Mouse (Mus musculus) CH12.LX (cell line): ENCODE results near the gene Kcnk18. TPM values are rescaled to one million over a fixed set of nuclear protein-coding genes. Genes with fewer than 3 reads are reported as not detected.

Experiments
- DNase-seq: peaks from one replicate; pipeline ENCODE4 v3.0.0-alpha.2; 2013; ENCODE audit errors: extremely low read depth
- H3K27ac ChIP-seq: 2 replicates; pipeline ENCODE4 v1.5.1; 2012; ENCODE audit warnings: low read depth, mild to moderate bottlenecking, control low read depth, moderate library complexity; ENCODE audit not compliant: insufficient read depth
- H3K27me3 ChIP-seq: replicated peaks from 2 replicates; pipeline ENCODE3; 2012; ENCODE audit warnings: inconsistent platforms
- H3K36me3 ChIP-seq, 2 experiments: replicated peaks in 1 of 2; 2 replicates each; pipeline versions ENCODE3 to v1.6.1; 2012; ENCODE audit warnings: inconsistent platforms in 1 of 2, low read length in 1 of 2, mild to moderate bottlenecking in 1 of 2, mixed read lengths in 1 of 2, moderate library complexity in 1 of 2; ENCODE audit not compliant: control insufficient read depth in 1 of 2, insufficient read depth in 1 of 2
- H3K4me1 ChIP-seq, 2 experiments: 2 replicates each; pipeline ENCODE4 v1.6.1; 2012; ENCODE audit warnings: inconsistent platforms in 1 of 2, moderate library complexity in 1 of 2; ENCODE audit not compliant: insufficient read depth in 2 of 2, control insufficient read depth in 1 of 2
- H3K4me2 ChIP-seq: 2 replicates; pipeline ENCODE4 v1.6.1; 2012; ENCODE audit warnings: low read depth, mild to moderate bottlenecking, control low read depth; ENCODE audit not compliant: poor library complexity, insufficient read depth, severe bottlenecking
- H3K4me3 ChIP-seq, 3 experiments: fragments of 150-350 bp in 1 of 3; sonication (generic) in 1 of 3; replicated peaks in 1 of 3; 2 replicates each; pipeline versions ENCODE3 to v1.5.1; 2011 to 2012; ENCODE audit warnings: low read depth in 2 of 3, low read length in 2 of 3, mild to moderate bottlenecking in 2 of 3, moderate library complexity in 2 of 3, control low read depth in 1 of 3, improper control_type of control experiment in 1 of 3, inconsistent platforms in 1 of 3, mixed read lengths in 1 of 3; ENCODE audit not compliant: poor library complexity in 1 of 3
- H3K79me2 ChIP-seq: replicated peaks from 2 replicates; pipeline ENCODE4 v1.6.1; 2012; ENCODE audit warnings: mild to moderate bottlenecking, moderate library complexity; ENCODE audit not compliant: control insufficient read depth, poor library complexity, insufficient read depth, severe bottlenecking; ENCODE audit errors: extremely low read depth
- H3K9ac ChIP-seq: 2 replicates; pipeline ENCODE4 v1.6.1; 2012; ENCODE audit warnings: low read depth, mild to moderate bottlenecking, control low read depth, moderate library complexity; ENCODE audit not compliant: insufficient read depth
- H3K9me3 ChIP-seq: replicated peaks from 2 replicates; pipeline ENCODE3; 2012; ENCODE audit warnings: low read length, inconsistent platforms, mixed read lengths
- BHLHE40 ChIP-seq: IDR thresholded peaks from 2 replicates; pipeline ENCODE4 v1.6.1; 2011; ENCODE audit warnings: mild to moderate bottlenecking, low read depth, low read length, improper control_type of control experiment
- CHD1 ChIP-seq: IDR thresholded peaks from 2 replicates; pipeline ENCODE4 v1.6.1; 2012; ENCODE audit warnings: low read depth, low read length, improper control_type of control experiment, inconsistent platforms
- CHD2 ChIP-seq: IDR thresholded peaks from 2 replicates; pipeline ENCODE4 v1.6.1; 2011; ENCODE audit warnings: low read length, improper control_type of control experiment
- CTCF ChIP-seq, 2 experiments: IDR thresholded peaks in 1 of 2; conservative IDR thresholded peaks in 1 of 2; 2 replicates each; pipeline ENCODE4 v1.5.1; 2011 to 2012; ENCODE audit warnings: low read depth in 2 of 2, low read length in 2 of 2, improper control_type of control experiment in 1 of 2, inconsistent platforms in 1 of 2, mild to moderate bottlenecking in 1 of 2, moderate library complexity in 1 of 2
- E2F4 ChIP-seq: IDR thresholded peaks from 2 replicates; pipeline ENCODE4 v1.6.1; 2011; ENCODE audit warnings: low read depth, low read length, improper control_type of control experiment; ENCODE audit not compliant: insufficient replicate concordance
- ELF1 ChIP-seq: IDR thresholded peaks from 2 replicates; pipeline ENCODE4 v1.6.1; 2014; ENCODE audit warnings: low read depth, mild to moderate bottlenecking, inconsistent platforms, low read length, improper control_type of control experiment
- EP300 ChIP-seq: IDR thresholded peaks from 2 replicates; pipeline ENCODE4 v1.6.1; 2011; ENCODE audit warnings: low read length, improper control_type of control experiment
- ETS1 ChIP-seq: conservative IDR thresholded peaks from 2 replicates; pipeline ENCODE4 v1.6.1; 2012; ENCODE audit warnings: low read depth, mild to moderate bottlenecking, inconsistent platforms, low read length, improper control_type of control experiment, moderate library complexity
- GABPA ChIP-seq: IDR thresholded peaks from 2 replicates; pipeline ENCODE4 v1.6.1; 2012; ENCODE audit warnings: low read depth, low read length, improper control_type of control experiment, inconsistent platforms; ENCODE audit not compliant: insufficient replicate concordance
- JUND ChIP-seq: conservative IDR thresholded peaks from 2 replicates; pipeline ENCODE4 v1.6.1; 2011; ENCODE audit warnings: low read depth, low read length, improper control_type of control experiment
- MAX ChIP-seq: IDR thresholded peaks from 2 replicates; pipeline ENCODE4 v1.6.1; 2011; ENCODE audit warnings: low read length, improper control_type of control experiment
- MEF2A ChIP-seq: IDR thresholded peaks from 2 replicates; pipeline ENCODE4 v1.6.1; 2014; ENCODE audit warnings: low read depth, mild to moderate bottlenecking, inconsistent platforms, low read length, improper control_type of control experiment, borderline replicate concordance
- MXI1 ChIP-seq: IDR thresholded peaks from 2 replicates; pipeline ENCODE4 v1.6.1; 2011; ENCODE audit warnings: mild to moderate bottlenecking, low read depth, low read length, improper control_type of control experiment
- MYC ChIP-seq: IDR thresholded peaks from 2 replicates; pipeline ENCODE4 v1.6.1; 2011; ENCODE audit warnings: low read depth, mild to moderate bottlenecking, improper control_type of control experiment, low read length
- NELFE ChIP-seq: IDR thresholded peaks from 2 replicates; pipeline ENCODE4 v1.6.1; 2011; ENCODE audit warnings: low read depth, low read length, improper control_type of control experiment
- PAX5 ChIP-seq: IDR thresholded peaks from 2 replicates; pipeline ENCODE4 v1.6.1; 2012; ENCODE audit warnings: low read length, inconsistent platforms, mixed read lengths
- POLR2AphosphoS2 ChIP-seq: IDR thresholded peaks from 2 replicates; pipeline ENCODE4 v1.6.1; 2011; ENCODE audit warnings: low read depth, low read length, improper control_type of control experiment
- RAD21 ChIP-seq: IDR thresholded peaks from 2 replicates; pipeline ENCODE4 v1.6.1; 2011; ENCODE audit warnings: low read depth, mild to moderate bottlenecking, low read length, improper control_type of control experiment, moderate library complexity
- SIN3A ChIP-seq: IDR thresholded peaks from 2 replicates; pipeline ENCODE4 v1.6.1; 2012; ENCODE audit warnings: low read length, improper control_type of control experiment, inconsistent platforms
- TCF12 ChIP-seq: IDR thresholded peaks from 2 replicates; pipeline ENCODE4 v1.6.1; 2014; ENCODE audit warnings: low read depth, mild to moderate bottlenecking, inconsistent platforms, low read length, improper control_type of control experiment
- UBTF ChIP-seq: IDR thresholded peaks from 2 replicates; pipeline ENCODE4 v1.6.1; 2012; ENCODE audit warnings: low read depth, mild to moderate bottlenecking, inconsistent platforms, low read length, improper control_type of control experiment, moderate library complexity
- USF2 ChIP-seq: conservative IDR thresholded peaks from 2 replicates; pipeline ENCODE4 v1.6.1; 2011; ENCODE audit warnings: low read depth, low read length, improper control_type of control experiment
- ZKSCAN1 ChIP-seq: IDR thresholded peaks from 2 replicates; pipeline ENCODE4 v1.6.1; 2012; ENCODE audit warnings: low read depth, inconsistent platforms, low read length, improper control_type of control experiment, borderline replicate concordance
- ZNF384 ChIP-seq: IDR thresholded peaks from 2 replicates; pipeline ENCODE4 v1.6.1; 2012; ENCODE audit warnings: low read depth, low read length, improper control_type of control experiment, inconsistent platforms
- dilution Hi-C: fragments of 300-500 bp; cut with MboI; formaldehyde crosslinking; loops from 2 replicates; pipeline ENCODE4 v1.14.3; 2020; ENCODE audit warnings: low sequenced_read_pairs; ENCODE audit not compliant: extremely low pct_unique_long_range_greater_than_20kb, extremely low pct_ligation_motif_present
- in situ Hi-C: fragments of 300-500 bp; cut with MboI; formaldehyde crosslinking; loops from 3 replicates; pipeline ENCODE4 v1.14.3; 2019; ENCODE audit warnings: low sequenced_read_pairs, low pct_ligation_motif_present, low pct_unique_long_range_greater_than_20kb, mixed read lengths
- polyA plus RNA-seq: library from polyadenylated mRNA; unstranded; fragments of >175 nt; gene quantifications from 2 replicates; pipeline ENCODE4 v1.2.1, GENCODE M21; 2012; ENCODE audit warnings: low read depth; ENCODE audit not compliant: insufficient read length
- total RNA-seq, 2 experiments: library from RNA; depleted of rRNA; stranded (reverse); fragments of 300-350 nt in 1 of 2; fragments of >200 nt in 1 of 2; gene quantifications; 2 replicates each; pipeline ENCODE4 v1.2.3; 2012 to 2014

The Kcnk18 gene
- total and polyA plus RNA-seq, 3 experiments = not detected

- H3K9ac ChIP-seq = no peak overlapping the region
- no peak for TF ChIP-seq ZKSCAN1
- TF ChIP-seq PAX5 = no peak
- no peak for TF ChIP-seq ZNF384
- no peak for TF ChIP-seq EP300
- no peak for TF ChIP-seq TCF12
- TF ChIP-seq BHLHE40 = no peak
- TF ChIP-seq GABPA = no peak
- no peak for TF ChIP-seq CHD1
- no peak for TF ChIP-seq NELFE
- dilution Hi-C loops (no loop called here), in situ Hi-C loops (no loop called here)
- H3K27ac ChIP-seq = no peak overlapping the region
- peaks cover 0 to 7% of the 10 kb centered on the region in 2 experiments; a peak in 2 of 4 replicates for H3K4me1 ChIP-seq
- H3K4me2 ChIP-seq = no peak overlapping the region
- H3K27me3 ChIP-seq = no peaks in the 10 kb centered on the region
- H3K79me2 ChIP-seq = no peaks in the 10 kb centered on the region
- no peak overlapping the region for H3K4me3 ChIP-seq
- no peaks in the 10 kb centered on the region for H3K36me3 ChIP-seq
- no peak for DNase-seq
- H3K9me3 ChIP-seq = peaks cover 15% of the 10 kb centered on the region
Measured at GRCm38 (mm10) chr19:59173341-59174015, 45.5 kb upstream of the Kcnk18 start.

DNA sequence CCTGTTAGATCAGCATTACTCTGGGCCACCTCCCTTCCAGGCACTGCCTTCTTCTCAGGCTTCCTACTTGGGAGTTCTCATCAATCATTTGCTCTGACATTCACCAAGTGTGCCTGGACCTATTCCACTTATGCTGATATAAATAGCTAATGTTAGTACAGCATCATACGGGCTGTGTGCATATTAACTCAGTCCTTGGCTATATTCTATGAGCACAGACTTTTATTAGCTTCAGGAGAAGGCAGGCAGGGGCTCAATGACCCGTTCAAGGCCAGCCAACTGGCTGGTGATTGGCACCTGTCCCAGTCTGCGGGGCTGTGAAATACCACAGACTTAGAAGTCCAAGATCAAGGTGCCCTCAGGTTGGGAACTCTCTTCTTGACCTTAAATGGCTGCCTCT is 35.0 kb upstream of the Kcnk18 start:
- dilution Hi-C loops (no loop called here), in situ Hi-C loops (no loop called here)
- Histone ChIP-seq H3K27me3 (no peaks in the 10 kb centered on the region), H3K4me3 (no peak overlapping the region), H3K27ac (no peak overlapping the region), H3K9ac (no peak overlapping the region), H3K36me3 (no peaks in the 10 kb centered on the region), H3K4me2 (no peak overlapping the region), H3K4me1 (peaks cover 3 to 13% of the 10 kb centered on the region in 2 experiments), H3K9me3 (no peaks in the 10 kb centered on the region), H3K79me2 (no peaks in the 10 kb centered on the region)
- no peak for TF ChIP-seq POLR2AphosphoS2
- no peak for TF ChIP-seq USF2
- no peak for TF ChIP-seq RAD21
- no peak for TF ChIP-seq E2F4
- no peak for DNase-seq

- in situ Hi-C loops = no loop called here
Measured at GRCm38 (mm10) chr19:59188981-59189380, 30.0 kb upstream of the Kcnk18 start.

More at GRCm38 (mm10) chr19:59188981-59189380, 30.0 kb upstream of the Kcnk18 start:
- DNase-seq = no peak
- Histone ChIP-seq H3K79me2 (no peaks in the 10 kb centered on the region), H3K27me3 (no peaks in the 10 kb centered on the region), H3K36me3 (no peaks in the 10 kb centered on the region), H3K9ac (no peak overlapping the region), H3K9me3 (no peaks in the 10 kb centered on the region), H3K4me3 (no peak overlapping the region), H3K27ac (no peak overlapping the region), H3K4me1 (no peaks in the 10 kb centered on the region), H3K4me2 (no peak overlapping the region)
- TF ChIP-seq NELFE (no peak), CHD2 (no peak), CTCF (conservative IDR thresholded peaks at IDR 0.05 in 1 of 2, IDR thresholded peaks at IDR 0.05 in 1 of 2; ENCODE audit: low read depth in 2 of 2, low read length in 2 of 2) (no peak), UBTF (no peak), MEF2A (no peak), ZKSCAN1 (no peak), ETS1 (no peak), MYC (no peak), JUND (no peak), BHLHE40 (no peak), E2F4 (no peak), ELF1 (no peak), MAX (no peak), SIN3A (no peak), POLR2AphosphoS2 (no peak), CHD1 (no peak), MXI1 (no peak)
- dilution Hi-C loops = no loop called here
